12 mouse cellular contexts compared by ENCODE assay signal in the genomic region with DNA sequence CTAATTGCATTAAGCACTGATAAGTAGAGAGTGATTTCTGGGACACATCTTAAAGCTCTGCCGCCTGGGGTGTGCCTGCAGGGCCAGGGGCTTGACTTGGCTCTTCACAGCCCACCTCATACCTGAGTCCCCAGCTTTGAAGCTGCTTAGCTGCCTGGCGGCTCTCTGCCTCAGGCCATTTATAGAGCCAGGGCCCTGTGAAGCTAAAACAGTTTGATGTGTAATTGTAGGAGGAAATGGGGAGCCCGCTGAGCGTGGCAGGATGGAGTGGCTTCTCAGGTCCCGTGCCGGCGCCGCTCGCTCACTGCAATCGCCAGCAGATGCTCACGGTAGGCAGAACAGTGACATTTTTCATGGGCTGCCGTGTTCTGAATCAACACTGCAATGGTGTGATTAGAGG.
DNase-seq lines count a peak whose midpoint lies in the region; ATAC-seq and TF ChIP-seq lines count a peak whose summit lies in the region.
"Had no signal": no experiment of that assay in that cellular context is flagged by ENCODE, and none has a peak within 500 bp of the region (broad histone marks: within the 10 kb centered on the region; RNA-seq: fewer than 3 reads in every experiment).

No protein-coding gene starts in this region.

- H3K27me3 ChIP-seq in limb, embryonic 12.5 days, result peaks cover 22% of the 10 kb centered on the region

- no peaks in the 10 kb centered on the region for H3K36me3 ChIP-seq in limb, embryonic 12.5 days

- DNase-seq in frontal cortex, postnatal 10 days (ENCODE audit: low spot score in 2 of 2), result no peak
- peak; percentile 57 for DNase-seq in retina, postnatal 1 day
- no peak for DNase-seq in retina, embryonic 14.5 days (ENCODE audit: low spot score)
- no peak for DNase-seq in spleen, postnatal 4 days (ENCODE audit: low spot score in 2 of 2)
- DNase-seq in gastrocnemius, adult 8-10 months (ENCODE audit: low spot score in 2 of 2), result no peak
- DNase-seq: adrenal gland, postnatal 25 days; kidney, postnatal 25 days; liver; thymus, adult 18-20 months had no signal

- TF ChIP-seq POLR2A in olfactory bulb, adult 2 months (IDR thresholded peaks at IDR 0.05; ENCODE audit: insufficient read depth, low read depth, low read length), result no peak

- no peak for TF ChIP-seq CTCF in olfactory bulb, adult 2 months (IDR thresholded peaks at IDR 0.05; ENCODE audit: insufficient read depth, low read depth, low read length)

- WGBS in limb, embryonic 12.5 days, result 1% methylated on average over 12 of the region's 12 CpGs
- 21% methylated on average over 12 of the region's 12 CpGs for WGBS in olfactory bulb, adult 2 months

- no peak overlapping the region for H3K27ac ChIP-seq in limb, embryonic 12.5 days
- H3K27ac ChIP-seq in olfactory bulb, adult 2 months (ENCODE audit: insufficient read depth, low read depth, low read length), result no peak overlapping the region

- H3K9me3 ChIP-seq in limb, embryonic 12.5 days, result peaks cover 5% of the 10 kb centered on the region; the same call in 1 of the 2 replicates

- no peak overlapping the region for H3K9ac ChIP-seq in limb, embryonic 12.5 days (replicated peaks)

- H3K4me3 ChIP-seq in limb, embryonic 12.5 days (replicated peaks), result no peak overlapping the region
- H3K4me3 ChIP-seq in olfactory bulb, adult 2 months (ENCODE audit: insufficient read depth, low read depth, low read length), result 0 out of 2 replicates have a peak overlapping the region, but pooled peaks have one; percentile 17

- H3K4me1 ChIP-seq in limb, embryonic 12.5 days (replicated peaks), result peaks cover 33% of the 10 kb centered on the region
- H3K4me1 ChIP-seq in olfactory bulb, adult 2 months (ENCODE audit: control insufficient read depth, insufficient read depth, low read length), result peaks cover 14% of the 10 kb centered on the region

- H3K4me2 ChIP-seq in limb, embryonic 12.5 days, result peak overlapping the region; percentile 23

- ATAC-seq in frontal cortex, adult (ENCODE audit: low TSS enrichment), result 0 out of 2 replicates have a peak, but pooled peaks have one; percentile 23
- ATAC-seq in limb, embryonic 12.5 days (ENCODE audit: insufficient number of reproducible peaks, insufficient read depth, low FRiP score, low TSS enrichment, low read depth), result no peak
